Mouse (Mus musculus) G1E-ER4 (cell line): ENCODE results near the gene 1700049E17Rik1. TPM values are rescaled to one million over a fixed set of nuclear protein-coding genes. Genes with fewer than 3 reads are reported as not detected.
"Not testable (repeated sequence)": the region's sequence is repeated elsewhere in the genome, so short reads cannot be mapped to it uniquely, and the experiment has no call there.

Experiments
- GATA1 ChIP-seq: IDR thresholded peaks from one replicate; pipeline ENCODE4 v1.8.0; 2012; ENCODE audit warnings: low read length, inconsistent platforms
- polyA plus RNA-seq: library from polyadenylated mRNA; stranded (reverse); fragments of >175 nt; gene quantifications from 2 replicates; pipeline ENCODE4 v1.2.3, GENCODE M21; 2012

Gene 1700049E17Rik1
- polyA plus RNA-seq, result not detected in 2 replicates

DNA sequence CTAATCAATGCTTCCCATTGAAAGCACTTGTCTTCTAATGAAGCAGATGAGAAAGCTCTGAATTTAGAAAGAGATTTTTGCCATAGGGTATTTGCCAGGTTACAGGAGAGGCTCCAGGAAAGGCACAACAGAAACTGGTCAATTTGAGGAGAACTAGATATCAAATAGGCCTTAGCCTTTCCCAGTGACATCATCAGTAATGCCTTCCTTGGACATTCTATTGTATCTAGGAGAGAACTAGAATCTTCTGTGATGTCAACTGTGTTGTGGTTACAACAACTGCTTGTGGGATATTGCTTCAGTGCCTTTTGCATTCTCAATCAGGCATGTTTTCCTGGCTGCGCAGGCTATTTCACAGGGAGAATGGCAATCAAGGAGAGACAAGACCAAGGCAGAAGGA is at the start of gene 1700049E17Rik1:
Gene 1700049E17Rik1, plus strand, starts transcription at position 301 of the 400 bp plus-strand sequence.
- TF ChIP-seq GATA1, result not testable (repeated sequence)

GRCm38 (mm10) chr14:41907190-41907589 is 17.6 kb upstream of the 1700049E17Rik1 start, which contains the start of gene Gm7980:
Gm7980 (minus strand) TSS chr14:41907290.
- not testable (repeated sequence) for TF ChIP-seq GATA1

DNA sequence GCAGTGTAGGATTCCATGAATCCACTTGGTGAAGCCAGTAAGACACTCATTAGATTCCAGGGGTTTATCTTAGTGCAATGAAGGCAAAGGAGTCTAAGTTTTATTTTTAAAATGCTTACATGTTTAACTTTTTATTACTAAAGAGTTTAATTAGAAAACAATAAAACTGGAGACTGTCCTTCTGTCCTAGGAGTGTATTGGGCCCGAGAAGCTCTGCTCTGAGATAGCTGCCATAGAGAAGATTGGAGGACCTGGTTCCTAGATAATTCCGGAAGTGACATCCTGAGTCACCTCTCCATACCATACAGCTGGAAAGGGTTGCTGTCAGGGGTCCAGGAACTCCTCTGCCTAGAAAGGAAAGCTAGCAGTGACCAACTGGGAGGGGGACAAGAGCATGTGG is 18.9 kb downstream of the 1700049E17Rik1 start, which contains the start of gene 1700024B05Rik:
Gene 1700024B05Rik, plus strand, starts transcription at position 301 of the 400 bp plus-strand sequence.
- TF ChIP-seq GATA1, result not testable (repeated sequence)

DNA sequence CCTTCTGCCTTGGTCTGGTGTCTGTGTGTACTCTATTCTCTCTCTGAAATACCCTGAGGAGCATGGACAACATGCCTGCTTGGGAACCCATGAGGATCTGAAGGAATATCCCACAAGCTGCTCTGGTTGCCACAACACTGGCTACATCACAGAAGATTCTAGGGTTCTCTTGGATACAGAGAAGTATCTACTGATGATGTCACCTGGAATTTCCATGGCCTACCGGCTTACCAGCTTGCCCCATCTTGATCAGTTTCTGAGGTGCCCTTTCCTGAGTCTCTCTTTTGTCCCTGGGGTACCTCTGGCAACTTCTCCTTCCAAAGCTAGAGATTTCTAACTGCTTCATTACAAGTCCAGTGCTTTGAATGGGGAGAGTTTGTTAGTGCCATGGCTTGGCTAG is 43.1 kb downstream of the 1700049E17Rik1 start, which contains the start of gene Gm6401:
Gene Gm6401, minus strand, starts transcription at position 101 of the 400 bp plus-strand sequence.
- not testable (repeated sequence) for TF ChIP-seq GATA1

Other genes starting within 250 kb of the 1700049E17Rik1 start
- not detected in 2 replicates for gene Gm8068, start 223.1 kb upstream of the 1700049E17Rik1 start, polyA plus RNA-seq
- not detected in 2 replicates for gene Gm7929, start 174.3 kb upstream of the 1700049E17Rik1 start, polyA plus RNA-seq
- gene Gm47189, start 152.5 kb upstream of the 1700049E17Rik1 start, polyA plus RNA-seq, result not detected in 2 replicates
- gene Gm7980, start 17.7 kb upstream of the 1700049E17Rik1 start, polyA plus RNA-seq, result not detected in 2 replicates
- gene 1700024B05Rik, start 19.0 kb downstream of the 1700049E17Rik1 start, polyA plus RNA-seq, result 0.06 and 0.08 TPM in 2 replicates
- not detected in 2 replicates for gene Gm6401, start 43.0 kb downstream of the 1700049E17Rik1 start, polyA plus RNA-seq
- gene Gm3543, start 58.4 kb downstream of the 1700049E17Rik1 start, polyA plus RNA-seq, result not detected in 2 replicates
- gene Gm7951, start 192.4 kb downstream of the 1700049E17Rik1 start, polyA plus RNA-seq, result not detected in 2 replicates
- not detected in 2 replicates for gene Gm17027, start 237.7 kb downstream of the 1700049E17Rik1 start, polyA plus RNA-seq